Mouse (Mus musculus) c-Kit-positive CD71-negative TER-119-negative erythroid progenitor cells, embryonic 14.5 days (primary cell): ENCODE measurements around the gene Arrdc2.

Experiments
- DNase-seq: peaks from one replicate; pipeline ENCODE4 v3.0.0-alpha.2; 2013; ENCODE audit warnings: low read depth

The Arrdc2 gene

DNA sequence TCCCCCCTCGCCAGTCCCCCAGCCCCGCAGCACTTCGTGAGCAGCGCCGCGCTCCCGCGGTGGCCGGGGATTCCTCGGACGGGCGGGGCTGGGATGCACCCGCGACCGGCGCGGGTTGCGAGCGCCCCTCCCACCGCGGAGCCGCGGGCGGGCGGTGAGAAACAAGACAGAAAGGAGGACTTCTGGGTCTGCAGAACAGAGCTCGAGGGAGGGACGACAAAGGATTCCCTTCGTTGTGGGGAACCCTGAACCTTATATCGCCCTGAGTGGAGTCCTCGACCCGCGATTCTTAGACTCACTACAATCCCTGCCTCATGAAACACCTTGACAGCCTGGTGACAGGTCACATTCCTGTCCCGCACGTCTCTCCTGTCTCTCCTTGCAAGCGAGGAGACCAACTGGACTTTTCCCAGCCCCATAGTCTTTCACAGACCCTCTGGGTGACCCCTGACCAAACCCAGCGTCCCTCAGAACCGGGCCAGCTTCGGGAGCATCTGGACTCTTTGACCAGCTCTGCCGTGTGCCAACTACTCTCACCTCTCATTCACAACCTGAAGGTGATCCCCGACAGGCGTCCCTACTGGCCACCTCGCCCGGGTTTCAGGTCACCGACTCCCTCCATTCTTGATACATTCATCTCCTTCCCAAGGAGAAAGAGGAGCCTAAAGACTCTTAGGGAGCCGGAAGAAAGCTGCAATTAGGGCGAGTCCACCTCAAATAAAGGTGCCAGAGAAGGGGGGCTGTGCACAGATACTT lies 24.6 kb upstream of the Arrdc2 start:
- no peak for DNase-seq

DNA sequence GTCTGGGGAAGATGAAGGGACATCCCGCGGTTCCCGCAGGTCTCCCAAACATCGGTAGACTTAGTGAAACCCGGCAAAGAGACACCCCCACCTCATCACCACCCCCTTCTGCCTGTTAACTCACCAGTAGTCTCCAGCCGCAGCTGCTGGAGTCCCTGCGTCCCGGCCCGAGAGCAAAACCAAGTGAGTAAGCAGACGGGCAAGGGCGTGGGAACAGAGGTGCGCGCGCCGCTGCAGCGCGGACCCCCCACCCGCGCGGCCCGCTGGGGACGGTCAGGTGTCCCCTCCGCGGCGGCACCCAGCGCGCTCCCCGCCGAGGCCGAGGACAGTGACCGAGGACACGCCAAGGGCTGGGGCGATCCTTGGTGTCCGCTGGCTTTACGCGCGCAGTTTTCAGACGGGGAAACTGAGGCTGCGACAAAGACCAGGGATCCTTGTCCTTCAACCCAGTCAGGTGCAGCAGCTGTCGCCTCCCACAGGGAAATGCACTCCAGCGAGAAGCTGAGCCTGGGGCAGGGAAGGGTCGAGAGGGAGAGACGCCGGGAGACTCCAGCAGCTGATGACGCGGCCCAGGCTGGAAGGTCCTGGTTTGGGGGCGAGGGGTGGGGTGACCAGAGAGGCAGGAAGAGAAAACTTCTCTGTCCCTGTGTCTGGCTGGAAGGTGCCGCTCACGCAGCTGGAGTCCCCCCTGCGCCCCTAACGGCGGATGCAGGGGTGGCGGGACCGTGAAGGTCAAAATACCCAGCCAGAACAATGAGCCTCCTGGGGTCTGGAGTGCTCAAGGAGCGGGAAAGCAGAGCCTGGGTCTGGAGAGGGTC lies 23.5 kb upstream of the Arrdc2 start, which contains the start of gene Kcnn1:
Kcnn1 (minus strand) TSS at position 435 of the 818 bp plus-strand sequence.
- no peak for DNase-seq

DNA sequence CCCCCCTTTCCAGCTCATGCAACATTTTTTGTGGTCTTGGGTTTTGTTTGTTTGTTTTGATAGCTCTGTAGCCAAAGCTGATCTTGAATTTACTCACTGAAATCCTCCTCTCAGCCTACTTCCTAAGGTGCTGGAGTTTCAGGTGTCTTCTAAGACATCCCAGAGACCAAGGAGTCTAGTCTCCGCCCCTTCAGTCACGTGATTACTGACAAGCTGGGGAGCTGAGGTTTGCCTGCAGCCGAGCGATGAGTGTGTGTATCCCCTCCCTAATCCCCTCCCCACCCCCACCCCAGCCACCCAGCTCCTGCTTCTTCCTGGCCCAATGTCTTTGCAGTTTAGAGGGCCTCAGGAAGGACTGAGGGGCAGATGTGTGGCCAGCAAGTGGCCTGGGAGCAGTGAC lies 18.0 kb upstream of the Arrdc2 start:
- no peak for DNase-seq

DNA sequence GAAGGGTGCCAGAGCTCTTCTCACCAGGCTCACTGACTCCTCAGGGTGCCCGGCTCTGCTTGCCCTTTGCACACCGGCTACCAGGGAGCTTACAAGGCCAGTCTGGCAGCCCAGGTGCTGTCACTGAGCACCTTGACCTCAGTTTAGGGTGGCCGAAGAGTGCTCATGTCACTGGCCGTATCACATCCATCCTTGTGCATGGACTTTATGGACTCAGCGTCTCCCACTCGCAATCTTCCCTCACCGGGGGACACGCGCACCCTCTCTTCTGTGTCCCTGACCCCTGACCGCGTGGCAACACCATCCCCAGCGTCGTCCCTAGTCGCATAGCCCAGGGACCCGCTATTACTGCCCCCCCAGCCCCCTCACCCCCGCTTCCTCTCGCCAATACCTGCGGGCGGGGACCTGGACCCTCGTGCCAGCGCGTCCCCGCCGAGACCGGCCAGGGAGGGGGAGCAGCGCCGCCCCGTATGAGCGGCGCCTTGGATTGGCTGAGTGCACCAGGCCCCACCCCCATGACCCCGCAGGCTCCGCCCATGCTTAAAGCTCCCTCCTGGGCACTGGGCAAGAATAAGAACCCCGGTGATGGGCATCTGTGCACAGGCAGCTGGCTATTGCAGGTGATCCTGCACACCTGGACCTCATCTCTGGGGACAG lies 17.1 kb upstream of the Arrdc2 start:
- no peak for DNase-seq

DNA sequence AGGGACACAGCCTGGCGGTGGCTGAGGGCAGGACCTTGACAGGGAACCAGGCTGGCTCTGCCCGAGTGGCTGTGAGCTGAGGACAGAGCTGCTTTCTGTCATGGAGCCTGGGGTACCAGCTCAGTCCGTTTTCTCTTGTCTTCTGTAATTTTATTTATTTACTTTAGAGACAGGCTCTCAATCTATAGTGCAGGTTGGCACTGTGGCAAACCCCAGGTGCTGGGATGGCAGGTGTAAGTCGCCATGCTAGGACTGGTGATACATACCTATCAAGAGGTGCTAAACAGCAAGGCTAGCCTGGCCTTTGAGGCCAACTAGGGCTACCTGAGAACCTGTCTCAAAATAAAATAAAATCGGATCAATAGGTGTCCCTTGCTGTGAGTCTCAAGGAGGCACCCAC lies 16.5 kb upstream of the Arrdc2 start:
- DNase-seq = no peak

DNA sequence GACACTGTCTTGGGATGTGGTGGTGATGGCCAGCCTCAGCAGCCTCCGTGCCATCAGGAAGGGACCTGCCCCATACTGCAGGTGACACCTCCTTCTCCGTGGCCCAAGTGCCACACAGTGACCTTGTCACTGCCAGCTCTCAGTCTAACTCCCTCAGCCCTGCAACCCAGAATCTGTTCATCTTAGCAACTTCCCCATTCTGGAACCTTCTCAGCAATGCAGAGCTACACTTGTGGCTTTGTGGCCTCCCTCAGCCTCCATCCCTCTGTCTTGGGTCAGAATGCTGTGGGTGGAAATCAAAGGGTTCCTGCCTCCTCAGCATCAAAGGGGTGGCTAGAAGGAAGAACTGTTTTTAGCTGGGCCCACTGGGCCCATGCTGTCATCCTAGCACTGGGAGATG lies 14.3 kb upstream of the Arrdc2 start:
- no peak for DNase-seq

DNA sequence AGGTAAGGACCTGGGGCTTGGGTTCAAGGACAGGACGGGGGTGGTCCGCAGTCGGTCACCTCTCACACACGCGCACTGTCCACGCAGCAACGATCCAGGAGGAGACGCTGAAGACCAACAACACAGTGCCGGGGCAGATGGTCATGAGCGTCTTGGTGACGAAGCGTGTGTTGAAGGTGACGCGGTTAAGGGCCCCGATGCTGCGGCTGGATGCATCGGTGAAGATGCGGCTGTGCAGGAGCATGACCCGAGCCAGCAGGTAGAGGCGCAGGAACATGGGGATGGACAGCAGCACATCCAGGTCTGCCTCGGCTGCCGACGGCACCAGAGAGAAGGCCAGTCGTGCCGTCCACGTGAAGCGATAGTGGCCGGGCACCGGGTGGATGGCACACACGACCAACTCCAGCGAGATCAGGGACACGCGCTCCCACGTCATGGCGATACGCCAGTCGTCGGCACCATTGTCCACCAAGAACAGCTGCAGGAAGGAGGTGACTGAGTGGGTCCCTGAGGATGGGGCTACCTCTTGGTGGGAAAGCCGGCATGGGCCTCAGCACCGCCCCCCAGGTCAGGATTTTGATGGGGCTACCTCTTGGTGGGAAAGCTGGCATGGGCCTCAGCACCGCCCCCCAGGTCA lies 13.2 kb upstream of the Arrdc2 start:
- DNase-seq = no peak

DNA sequence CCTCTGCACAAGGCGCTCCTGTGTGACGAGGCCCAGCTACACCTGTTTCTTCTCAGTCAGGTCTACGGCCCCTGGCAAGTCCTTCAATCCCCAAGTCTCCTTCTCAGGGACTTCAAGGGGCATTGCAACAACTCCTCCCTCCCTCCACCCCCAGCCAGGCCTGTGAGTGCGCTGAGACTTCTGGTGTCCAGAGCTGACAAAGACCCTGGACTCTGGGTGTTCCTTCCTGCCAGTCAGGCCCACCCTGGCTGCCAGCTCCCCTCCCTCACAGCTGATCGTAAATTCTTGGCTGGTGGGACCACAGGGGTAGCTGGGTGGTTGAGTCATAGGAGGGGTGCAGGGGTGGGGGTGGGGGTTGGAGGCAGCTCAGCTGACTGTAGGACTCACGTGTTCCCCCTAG lies 12.3 kb upstream of the Arrdc2 start:
- no peak for DNase-seq

DNA sequence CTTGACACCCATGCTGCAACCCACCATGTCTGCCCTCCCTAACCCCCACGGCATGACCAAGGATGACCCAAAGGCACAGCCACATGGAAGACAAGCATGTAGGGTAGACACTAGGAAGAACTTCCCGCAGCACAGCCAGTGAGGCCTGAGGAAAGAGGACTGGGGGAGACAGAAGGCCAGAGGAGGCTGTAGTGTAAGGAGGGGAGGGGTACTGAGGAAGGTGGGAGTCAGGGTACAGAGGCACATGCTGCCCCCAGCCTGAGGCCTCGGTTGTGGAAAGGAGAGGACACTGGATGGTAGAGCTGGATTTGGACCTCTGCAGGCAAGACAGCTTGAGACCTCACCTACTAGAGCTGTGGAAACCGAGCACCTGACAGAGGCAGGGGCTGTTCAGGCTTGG lies 11.4 kb upstream of the Arrdc2 start:
- DNase-seq = no peak

DNA sequence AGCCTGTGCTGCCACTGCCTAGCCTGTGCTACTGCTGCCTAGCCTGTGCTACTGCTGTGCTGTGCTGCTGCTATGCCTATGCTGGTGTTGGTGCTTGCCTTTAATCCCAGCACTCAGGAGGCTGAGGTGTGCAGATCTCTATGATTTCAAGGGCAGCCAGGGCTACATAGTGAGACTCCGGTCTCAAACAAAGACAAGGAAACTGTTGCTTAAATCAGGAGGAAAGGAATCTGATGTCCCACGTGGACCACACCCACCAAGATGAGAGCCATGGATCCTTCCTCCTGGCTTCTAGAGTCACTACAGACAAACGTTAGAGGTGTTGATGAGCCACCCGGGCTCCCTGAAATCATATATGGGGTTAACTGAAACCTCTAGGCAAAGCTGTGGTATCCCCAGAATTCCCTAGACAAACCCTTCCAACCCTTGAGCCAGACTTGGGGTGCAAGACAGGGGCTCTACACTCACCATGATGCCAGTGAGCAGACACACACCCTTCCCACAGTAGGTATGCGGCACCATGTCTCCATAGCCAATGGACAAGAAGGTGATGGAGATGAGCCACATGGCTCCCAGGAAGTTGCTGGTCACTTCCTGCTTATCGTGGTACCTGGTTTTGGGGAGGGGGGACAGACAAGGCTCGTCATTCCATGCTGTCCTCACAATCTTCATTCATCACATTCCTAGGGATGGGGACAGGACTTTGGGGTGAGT lies 10.8 kb upstream of the Arrdc2 start:
- DNase-seq = no peak

DNA sequence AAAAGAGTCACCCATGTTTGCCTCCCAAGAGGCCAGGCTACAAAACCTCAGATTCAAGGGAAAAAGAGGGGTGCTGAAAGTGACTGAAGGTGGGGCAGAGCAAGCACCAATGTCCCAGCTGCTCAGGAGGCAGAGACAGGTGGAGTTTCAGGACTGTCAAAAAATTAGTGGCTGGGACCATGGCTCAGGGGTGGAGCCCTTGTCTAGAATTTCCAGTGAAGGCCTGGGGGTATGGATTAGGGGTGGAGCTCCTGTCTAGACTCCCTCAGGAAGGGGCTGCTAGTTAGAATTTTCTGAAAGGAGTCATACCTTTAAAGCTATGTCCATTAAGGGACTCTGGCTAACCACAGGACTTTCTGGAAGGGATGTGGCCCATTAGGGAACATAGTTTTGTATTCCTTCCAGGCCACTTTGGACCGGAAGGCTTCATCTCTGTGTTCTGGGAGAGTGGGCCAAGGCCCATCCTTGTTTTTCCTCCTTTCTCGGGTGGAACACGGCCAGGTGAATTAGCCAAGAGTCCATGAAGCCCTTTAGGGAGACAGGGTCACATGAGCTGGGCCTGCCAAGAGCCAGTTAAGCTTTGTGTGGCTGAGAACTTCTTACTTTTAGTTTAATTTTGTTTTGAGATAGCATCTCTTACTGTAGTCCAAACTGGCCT lies 9.9 kb upstream of the Arrdc2 start:
- no peak for DNase-seq

DNA sequence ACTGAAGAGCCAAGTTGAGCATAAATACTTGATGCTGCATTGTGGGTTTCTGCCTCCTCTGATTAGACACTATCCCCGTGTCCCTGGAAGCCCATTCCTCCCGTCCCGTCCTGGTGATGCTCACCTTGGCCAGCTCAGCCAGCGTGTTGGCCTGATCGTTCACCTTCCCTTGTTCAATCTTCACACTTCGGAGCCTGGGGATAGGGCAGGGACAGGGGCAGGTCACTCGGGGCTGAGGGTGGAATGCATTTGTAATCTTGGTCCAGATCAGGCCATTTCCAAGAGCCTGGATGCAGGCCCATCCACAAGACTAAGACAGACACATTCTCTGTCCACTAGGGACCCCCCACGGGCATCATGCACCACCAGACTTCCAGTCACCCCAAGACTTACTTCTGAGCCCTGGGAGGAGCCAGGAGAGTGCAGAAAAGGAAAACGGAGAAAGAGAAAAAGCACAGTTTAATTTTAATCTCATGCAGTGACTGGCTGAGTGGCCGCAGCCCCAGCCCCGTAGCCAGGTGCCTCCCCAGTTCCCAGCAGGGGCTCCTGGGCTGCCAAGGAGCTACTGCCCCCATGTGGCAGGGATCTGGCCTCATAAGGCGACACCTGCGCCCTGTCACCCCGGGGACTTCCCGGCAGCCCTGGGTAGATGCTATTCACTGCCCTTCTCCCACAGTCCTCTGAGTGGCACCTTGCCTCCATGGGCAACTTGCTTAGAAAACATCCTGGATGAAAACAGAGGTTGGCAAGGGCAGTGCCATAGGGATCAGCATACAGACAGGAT lies 7.0 kb upstream of the Arrdc2 start:
- no peak for DNase-seq

DNA sequence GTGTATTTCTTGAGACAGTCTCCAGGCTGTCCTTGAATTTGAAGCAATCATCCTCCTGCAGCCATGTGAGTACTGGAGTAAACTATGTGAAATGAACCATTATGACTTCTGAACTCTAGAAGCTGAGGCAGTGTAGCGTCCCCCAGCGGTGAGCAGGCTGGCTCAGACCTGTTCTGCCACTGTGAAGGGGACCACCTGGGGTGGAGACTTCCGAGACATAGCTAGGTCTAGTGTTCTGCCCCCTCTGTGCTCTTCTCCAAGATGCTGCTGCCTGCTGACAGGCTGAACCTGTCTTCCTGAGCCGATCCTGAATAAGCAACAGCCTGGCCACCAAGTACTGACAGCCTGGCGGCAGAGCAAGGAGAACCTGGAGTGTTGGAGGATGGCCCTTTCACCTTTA lies 5.6 kb upstream of the Arrdc2 start:
- no peak for DNase-seq

DNA sequence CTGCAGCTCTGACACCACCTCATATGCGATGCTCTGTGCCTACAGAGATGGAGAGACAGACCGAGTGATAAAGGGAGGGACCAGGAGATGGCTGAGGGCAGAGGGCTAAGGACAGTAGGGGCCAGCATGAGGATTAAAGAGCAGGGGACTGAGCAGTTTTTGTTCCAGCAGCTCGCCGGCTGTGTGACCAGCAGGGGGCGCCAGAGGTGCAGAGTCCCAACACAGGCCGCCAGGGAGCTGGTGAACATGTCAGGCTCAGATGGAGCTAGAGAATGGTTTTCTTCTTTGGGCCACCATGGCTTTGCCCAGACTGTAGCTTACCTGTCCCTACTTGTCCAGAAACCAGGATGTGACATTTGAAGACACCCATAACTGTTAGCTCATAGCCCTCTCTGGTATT lies 5.0 kb upstream of the Arrdc2 start:
- DNase-seq = peak; percentile 75

DNA sequence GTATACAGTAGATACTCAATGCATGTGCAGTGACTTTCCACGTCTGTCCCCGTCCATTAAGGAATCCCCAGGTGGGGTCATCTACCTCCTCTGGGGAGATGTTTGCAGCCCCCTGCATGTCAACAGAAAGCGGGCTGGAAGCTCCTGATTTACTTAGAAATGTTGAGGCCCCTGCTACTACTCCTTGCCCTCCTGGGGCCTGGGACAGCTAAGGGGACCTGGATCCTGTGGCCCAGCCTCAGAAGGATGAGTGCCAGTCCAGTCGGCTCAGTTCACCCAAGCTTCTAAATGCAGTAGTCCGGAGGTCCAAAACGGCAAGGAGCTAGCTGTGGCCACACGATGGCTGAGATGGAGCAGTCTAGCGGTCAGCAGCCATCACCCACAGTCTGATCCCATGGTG lies 4.4 kb upstream of the Arrdc2 start:
- DNase-seq = no peak

DNA sequence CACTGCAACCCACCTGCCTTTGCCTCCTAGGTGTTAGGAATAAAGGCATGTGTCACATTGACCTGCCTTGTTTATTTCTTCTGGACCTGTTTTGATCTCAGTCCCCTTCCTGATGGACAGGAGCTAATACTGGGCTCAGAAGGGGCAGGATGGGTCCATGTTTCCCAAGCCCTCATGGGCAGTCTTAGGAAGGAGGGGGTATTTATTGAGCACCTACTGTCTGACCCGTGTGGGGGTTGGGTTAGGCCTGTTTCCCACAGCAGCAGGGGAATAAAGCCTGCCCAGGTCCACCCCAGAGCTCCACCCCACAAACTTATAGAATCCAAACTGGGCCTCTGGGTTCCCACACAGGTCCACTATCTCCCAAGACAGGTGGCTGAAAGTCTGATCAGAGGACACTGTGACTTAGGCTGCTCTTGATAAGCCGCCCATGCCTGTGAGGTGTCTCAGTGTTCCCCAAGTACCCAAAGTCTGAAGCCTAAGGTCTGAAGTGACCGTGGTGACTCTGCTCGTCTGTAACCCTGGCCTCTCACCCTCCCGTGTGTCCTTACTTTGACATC lies 3.8 kb upstream of the Arrdc2 start:
- no peak for DNase-seq

DNA sequence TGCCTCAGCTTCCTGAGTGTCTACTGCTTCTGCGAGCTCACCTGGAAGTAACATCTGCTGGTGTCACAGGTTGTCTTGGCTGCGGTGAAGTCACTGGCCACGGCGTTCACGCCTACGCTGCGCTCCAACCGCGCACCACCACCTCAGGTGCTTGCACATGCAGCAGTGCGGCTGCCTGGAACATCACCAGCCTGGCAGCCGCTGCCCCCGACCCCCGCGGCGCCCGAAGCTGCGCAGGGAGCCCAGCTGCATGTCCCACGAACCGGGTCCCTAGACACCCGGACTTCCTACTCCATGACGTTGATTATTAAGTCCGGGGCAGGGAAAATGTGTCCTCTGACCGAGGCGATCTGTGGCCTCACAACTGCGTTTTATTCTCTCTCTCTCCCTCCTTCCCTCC lies 3.0 kb upstream of the Arrdc2 start:
- DNase-seq = no peak

DNA sequence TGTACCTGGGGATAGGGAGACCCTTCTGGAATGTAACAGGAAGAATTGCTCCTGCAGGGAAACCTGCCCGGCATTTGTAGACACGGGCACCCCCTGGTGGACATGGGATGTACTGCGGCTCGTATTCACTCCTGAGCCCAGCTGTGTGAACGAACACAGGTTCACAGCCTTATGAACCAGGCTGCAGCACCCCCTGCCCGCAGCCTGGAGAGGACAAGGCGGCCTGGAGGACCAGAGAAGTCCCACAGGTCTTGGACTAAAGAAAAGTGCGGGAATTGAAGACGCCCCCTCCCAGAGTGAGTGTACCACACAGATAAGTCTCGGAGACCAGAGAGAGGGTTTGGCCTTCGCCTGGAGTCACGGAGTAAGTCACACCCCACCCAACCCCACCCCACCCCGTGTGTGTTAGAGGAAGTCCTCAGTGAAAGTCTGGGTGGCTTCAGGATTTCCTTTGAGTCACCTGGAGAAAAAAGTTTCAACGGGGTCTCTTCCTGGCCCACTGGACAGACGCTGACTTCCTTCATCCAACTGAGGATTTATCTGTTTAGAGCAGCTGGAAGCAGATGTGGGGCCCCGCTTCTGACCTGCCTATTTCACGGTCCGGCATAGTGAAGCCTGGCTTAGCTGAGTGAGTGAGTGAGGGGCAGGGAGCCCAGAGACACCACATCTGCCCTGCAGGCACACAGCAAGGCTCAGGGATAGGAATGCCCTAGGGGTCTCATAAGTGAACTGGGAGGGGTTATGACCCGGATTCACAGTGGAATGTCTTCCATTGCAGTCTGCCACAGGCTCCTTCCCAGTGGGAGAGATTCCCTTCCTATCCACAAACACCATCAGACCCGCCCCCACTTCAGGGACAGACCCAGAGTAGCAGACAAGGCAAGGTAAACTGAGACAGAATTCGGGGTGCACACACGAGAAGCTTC lies 1.9 kb upstream of the Arrdc2 start:
- peak; percentile 83 for DNase-seq

DNA sequence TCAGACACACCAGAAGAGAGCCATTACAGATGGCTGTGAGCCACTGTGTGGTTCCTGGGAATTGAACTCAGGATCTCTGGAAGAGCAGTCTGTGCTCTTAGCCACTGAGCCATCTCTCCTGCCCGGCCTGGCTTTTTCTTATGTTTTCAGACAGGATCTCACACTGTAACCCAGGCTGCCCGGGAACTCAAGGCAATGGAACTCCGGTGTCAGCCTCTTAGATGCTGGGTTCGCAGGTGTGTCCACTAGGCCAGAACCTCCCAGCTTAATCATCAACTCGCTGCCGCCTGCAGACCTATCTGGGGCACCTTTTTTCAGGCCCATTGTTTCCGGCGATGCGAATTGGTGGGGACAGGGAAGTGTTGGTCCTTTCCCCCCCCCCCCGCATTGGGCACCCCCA lies 1.1 kb upstream of the Arrdc2 start:
- DNase-seq = no peak
